Mouse (Mus musculus) CD8-positive naive resting alpha-beta T cell, adult 2 months (primary cell): ENCODE measurements around the gene Gm42417.

Experiments used
- DNase-seq, 2 experiments: peaks; one replicate each; pipeline ENCODE4 v3.0.0; 2022; ENCODE audit warnings: low read depth in 2 of 2, low spot score in 2 of 2

The Gm42417 gene

GRCm38 (mm10) chr1:36539186-36539585 lies at the start of gene Gm42417:
TSS of gene Gm42417 (minus strand) at chr1:36539429.
- DNase-seq = no peak

- DNase-seq = no peak
Measured at GRCm38 (mm10) chr1:36587860-36588259, 48.6 kb upstream of the Gm42417 start.

- DNase-seq = no peak
Measured at GRCm38 (mm10) chr1:36586288-36586687, 47.1 kb upstream of the Gm42417 start.

- no peak for DNase-seq
Measured at GRCm38 (mm10) chr1:36583408-36584116, 44.3 kb upstream of the Gm42417 start.

- DNase-seq = no peak
Measured at GRCm38 (mm10) chr1:36582211-36582610, 43.0 kb upstream of the Gm42417 start.

GRCm38 (mm10) chr1:36581260-36581659 lies 42.0 kb upstream of the Gm42417 start:
- DNase-seq = no peak

- no peak for DNase-seq
Measured at GRCm38 (mm10) chr1:36580384-36581207, 41.4 kb upstream of the Gm42417 start.

GRCm38 (mm10) chr1:36579974-36580383 lies 40.8 kb upstream of the Gm42417 start:
- DNase-seq = no peak

- no peak for DNase-seq
Measured at GRCm38 (mm10) chr1:36576991-36577675, 37.9 kb upstream of the Gm42417 start.

- DNase-seq = no peak
Measured at GRCm38 (mm10) chr1:36575347-36575746, 36.1 kb upstream of the Gm42417 start.

GRCm38 (mm10) chr1:36574196-36574955 lies 35.1 kb upstream of the Gm42417 start:
- no peak for DNase-seq

GRCm38 (mm10) chr1:36573524-36573923 lies 34.3 kb upstream of the Gm42417 start:
- DNase-seq = no peak

GRCm38 (mm10) chr1:36572709-36573108 lies 33.5 kb upstream of the Gm42417 start:
- no peak for DNase-seq

GRCm38 (mm10) chr1:36572140-36572700 lies 33.0 kb upstream of the Gm42417 start:
- no peak for DNase-seq

- DNase-seq = no peak
Measured at GRCm38 (mm10) chr1:36571627-36572026, 32.4 kb upstream of the Gm42417 start.

GRCm38 (mm10) chr1:36570320-36570719 lies 31.1 kb upstream of the Gm42417 start:
- DNase-seq = no peak

GRCm38 (mm10) chr1:36569694-36570276 lies 30.6 kb upstream of the Gm42417 start:
- no peak for DNase-seq

GRCm38 (mm10) chr1:36568776-36569175 lies 29.5 kb upstream of the Gm42417 start:
- no peak for DNase-seq

GRCm38 (mm10) chr1:36567818-36568603 lies 28.8 kb upstream of the Gm42417 start:
- DNase-seq = no peak

GRCm38 (mm10) chr1:36566425-36566824 lies 27.2 kb upstream of the Gm42417 start:
- no peak for DNase-seq
